9 mouse cellular contexts compared by ENCODE assay signal in the genomic region with DNA sequence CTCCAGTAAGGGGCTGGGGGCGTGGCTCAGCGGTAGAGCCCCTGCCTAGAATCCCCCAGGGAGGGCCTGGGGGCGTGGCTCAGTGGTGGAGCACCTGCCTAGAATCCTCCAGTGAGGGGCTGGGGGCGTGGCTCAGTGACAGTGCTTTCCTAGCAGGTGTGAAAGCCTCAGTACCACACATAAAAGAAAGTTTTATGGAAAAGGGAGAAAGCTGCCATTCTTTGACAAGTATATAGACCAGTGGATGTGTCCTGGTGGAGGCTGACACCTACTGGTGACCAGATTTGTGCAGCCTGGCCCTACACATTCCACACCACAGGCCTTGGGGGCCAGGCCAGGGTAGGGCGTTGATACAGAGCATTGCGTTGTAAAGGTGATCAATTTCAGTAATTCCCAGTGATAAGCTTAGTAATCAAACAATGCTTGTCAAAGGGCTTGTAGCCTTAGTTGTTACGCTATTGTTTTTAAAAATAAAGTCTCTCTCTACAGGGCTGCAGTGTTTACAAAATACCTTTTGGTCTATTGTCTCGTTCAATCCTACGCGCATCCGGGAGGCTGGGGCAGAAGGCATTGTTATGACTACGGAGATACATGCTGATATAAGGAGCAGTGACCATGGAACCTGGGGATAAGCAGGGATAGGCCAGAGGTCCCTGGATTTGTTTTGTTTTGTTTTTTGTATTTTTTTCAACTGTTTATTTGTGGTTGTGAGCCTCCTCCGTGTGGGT. TPM values are rescaled to one million over a fixed set of nuclear protein-coding genes. Genes with fewer than 3 reads are reported as not detected.
DNase-seq lines count a peak whose midpoint lies in the region; ATAC-seq and TF ChIP-seq lines count a peak whose summit lies in the region.
"Had no signal": no experiment of that assay in that cellular context is flagged by ENCODE, and none has a peak within 500 bp of the region (broad histone marks: within the 10 kb centered on the region; RNA-seq: fewer than 3 reads in every experiment).

No protein-coding gene starts in this region.

- TF ChIP-seq POLR2A in lung, adult 2 months (IDR thresholded peaks at IDR 0.05; ENCODE audit: borderline replicate concordance, extremely low read depth, low read depth, low read length) = no peak

- no peaks in the 10 kb centered on the region for H3K27me3 ChIP-seq in midbrain, embryonic 14.5 days (ENCODE audit: control insufficient read depth, insufficient read depth, low read length)
- H3K27me3 ChIP-seq in midbrain, embryonic 15.5 days (replicated peaks) = no peaks in the 10 kb centered on the region
- no peaks in the 10 kb centered on the region for H3K27me3 ChIP-seq in embryonic facial prominence, embryonic 12.5 days

- no peak overlapping the region for H3K9ac ChIP-seq in midbrain, embryonic 14.5 days (replicated peaks; ENCODE audit: low read length)
- no peak overlapping the region for H3K9ac ChIP-seq in midbrain, embryonic 15.5 days
- no peak overlapping the region for H3K9ac ChIP-seq in embryonic facial prominence, embryonic 12.5 days

- TF ChIP-seq CTCF in lung, adult 2 months (IDR thresholded peaks at IDR 0.05; ENCODE audit: insufficient read depth, low read length) = peak; percentile 74

- peak; percentile 54 to 67 for DNase-seq in cerebellum, postnatal 10 days
- no peak for DNase-seq in cerebellum, adult 11-12 months
- DNase-seq in midbrain, embryonic 14.5 days = peak; percentile 62
- DNase-seq in lung, adult 2 months = no peak
- DNase-seq in thymus, postnatal 14 days = no peak

- H3K27ac ChIP-seq in midbrain, embryonic 14.5 days (replicated peaks; ENCODE audit: low read depth, low read length) = no peak overlapping the region
- no peak overlapping the region for H3K27ac ChIP-seq in midbrain, embryonic 15.5 days
- H3K27ac ChIP-seq in embryonic facial prominence, embryonic 12.5 days = no peak overlapping the region

- 82% methylated on average over 13 of the region's 13 CpGs for WGBS in midbrain, embryonic 14.5 days
- 79% methylated on average over 13 of the region's 13 CpGs for WGBS in midbrain, embryonic 15.5 days
- WGBS in embryonic facial prominence, embryonic 12.5 days = 87% methylated on average over 13 of the region's 13 CpGs
- 57% methylated on average over 13 of the region's 13 CpGs for WGBS in lung, adult 2 months

- no peaks in the 10 kb centered on the region for H3K36me3 ChIP-seq in midbrain, embryonic 14.5 days (ENCODE audit: control insufficient read depth, insufficient read depth, low read length)
- no peaks in the 10 kb centered on the region for H3K36me3 ChIP-seq in midbrain, embryonic 15.5 days (replicated peaks)
- H3K36me3 ChIP-seq in embryonic facial prominence, embryonic 12.5 days = no peaks in the 10 kb centered on the region
- H3K36me3 ChIP-seq: G1E had no signal

- H3K4me1 ChIP-seq in midbrain, embryonic 14.5 days (ENCODE audit: control insufficient read depth, insufficient read depth, low read length) = peaks cover 7% of the 10 kb centered on the region; the same call in 1 of the 2 replicates
- H3K4me1 ChIP-seq in midbrain, embryonic 15.5 days = peaks cover 10% of the 10 kb centered on the region
- peaks cover 8% of the 10 kb centered on the region for H3K4me1 ChIP-seq in embryonic facial prominence, embryonic 12.5 days
- peaks cover 5% of the 10 kb centered on the region for H3K4me1 ChIP-seq in lung, adult 2 months (ENCODE audit: control insufficient read depth, insufficient read depth, low read length)

- H3K4me3 ChIP-seq in midbrain, embryonic 14.5 days (replicated peaks; ENCODE audit: low read depth, low read length) = no peak overlapping the region
- no peak overlapping the region for H3K4me3 ChIP-seq in midbrain, embryonic 15.5 days
- H3K4me3 ChIP-seq in embryonic facial prominence, embryonic 12.5 days = no peak overlapping the region
- no peak overlapping the region for H3K4me3 ChIP-seq in lung, adult 2 months (replicated peaks; ENCODE audit: extremely low read depth, low read depth, low read length)

- no peak for ATAC-seq in midbrain, embryonic 14.5 days (ENCODE audit: low FRiP score, low TSS enrichment)
- ATAC-seq in midbrain, embryonic 15.5 days (replicated peaks) = no peak
- ATAC-seq in embryonic facial prominence, embryonic 12.5 days (ENCODE audit: insufficient number of reproducible peaks, insufficient read depth, low FRiP score, low TSS enrichment) = peak; percentile 56; the same call in 1 of the 2 replicates
- no peak for ATAC-seq in activated CD4-positive, CD25-positive, alpha-beta regulatory T cell, adult 4 months

- no peaks in the 10 kb centered on the region for H3K9me3 ChIP-seq in midbrain, embryonic 14.5 days (ENCODE audit: control insufficient read depth, low read length)
- H3K9me3 ChIP-seq in midbrain, embryonic 15.5 days = no peaks in the 10 kb centered on the region
- H3K9me3 ChIP-seq in embryonic facial prominence, embryonic 12.5 days = no peaks in the 10 kb centered on the region
- H3K9me3 ChIP-seq: G1E had no signal

- H3K4me2 ChIP-seq in midbrain, embryonic 14.5 days (ENCODE audit: low read length) = no peak overlapping the region
- H3K4me2 ChIP-seq in midbrain, embryonic 15.5 days = no peak overlapping the region
- no peak overlapping the region for H3K4me2 ChIP-seq in embryonic facial prominence, embryonic 12.5 days (replicated peaks)

RNA-seq across cellular contexts. Expression of gene Hip1, which starts 50.6 kb away (rescaled TPM):
- 28.3 and 42.0 TPM in 2 replicates for polyA plus RNA-seq in midbrain, embryonic 14.5 days (2014; fragmentation: Nextera tagmentation; extraction: Ambion mirVana)
- 37.6 and 38.2 TPM in 2 replicates for polyA plus RNA-seq in midbrain, embryonic 15.5 days (2015; fragmentation: Nextera tagmentation; extraction: Ambion mirVana)
- polyA plus RNA-seq in embryonic facial prominence, embryonic 12.5 days (2016; fragmentation: Nextera tagmentation; extraction: Ambion mirVana) = 57.9 and 60.5 TPM in 2 replicates
- 53.8 and 66.9 TPM in 2 replicates for polyA plus RNA-seq in lung, adult 2 months (2012; rRNA removed)
- 1 to 10 TPM; 8.6 to 8.7 TPM for polyA plus RNA-seq in activated CD4-positive, CD25-positive, alpha-beta regulatory T cell, adult 4 months (2017; shearing (Covaris generic))
- polyA plus RNA-seq: G1E had no signal

Comparison
In these comparisons a context has a peak if more than half of its experiments do, and no peak if none do; other contexts are left out.
1. DNase-seq: peak in cerebellum, postnatal 10 days (2 of 2) and midbrain, embryonic 14.5 days (single experiment); none in cerebellum, adult 11-12 months (single experiment), lung, adult 2 months (single experiment) and thymus, postnatal 14 days (single experiment).